Comparison of ENCODE assay signal across 10 mouse cellular contexts in genomic region chr2:55088034-55088433, GRCm38 (mm10).
"Had no signal": no experiment of that assay in that cellular context is flagged by ENCODE, and none has a peak within 500 bp of the region (broad histone marks: within the 10 kb centered on the region; RNA-seq: fewer than 3 reads in every experiment).

No protein-coding gene starts in this region.

- ATAC-seq: midbrain, embryonic 13.5 days; midbrain, embryonic 15.5 days had no signal

- DNase-seq: lung, adult 18-20 months; lung, embryonic 14.5 days; lung, postnatal 10 days; lung, postnatal 4 days; right cerebral cortex, postnatal 14 days; thymus, adult 18-20 months; thymus, postnatal 25 days; thymus, postnatal 4 days had no signal
